In genomic region chrX:159795603-159796002, GRCm38 (mm10) we compare ENCODE assay signal across 28 mouse cellular contexts.
"Had no signal": no experiment of that assay in that cellular context is flagged by ENCODE, and none has a peak within 500 bp of the region (broad histone marks: within the 10 kb centered on the region; RNA-seq: fewer than 3 reads in every experiment).

No protein-coding gene starts in this region.

- DNase-seq: cerebellum, adult 2 months; cerebellum, adult 8-10 months; cerebellum, adult 9-10 months; cerebellum, adult 9-11 months; cerebellum, postnatal 10 days; cerebellum, postnatal 14 days; cerebellum, postnatal 25 days; cerebellum, postnatal 36 days; embryo, embryonic 11 days; forebrain, postnatal 0 days; gastrocnemius, adult 2 months; gastrocnemius, postnatal 10 days; gastrocnemius, postnatal 14 days; gastrocnemius, postnatal 25 days; gastrocnemius, postnatal 36 days; heart, adult 11 months; heart, adult 18-20 months had no signal

- H3K27me3 ChIP-seq: embryonic facial prominence, embryonic 15.5 days; forebrain, embryonic 13.5 days; forebrain, embryonic 15.5 days had no signal

- H3K27ac ChIP-seq: embryonic facial prominence, embryonic 10.5 days; embryonic facial prominence, embryonic 12.5 days; embryonic facial prominence, embryonic 13.5 days; embryonic facial prominence, embryonic 15.5 days; forebrain, embryonic 10.5 days; forebrain, embryonic 12.5 days; forebrain, embryonic 13.5 days; forebrain, embryonic 15.5 days; gastrocnemius, adult 2 months had no signal

- H3K4me1 ChIP-seq: embryonic facial prominence, embryonic 10.5 days; embryonic facial prominence, embryonic 12.5 days; embryonic facial prominence, embryonic 13.5 days; embryonic facial prominence, embryonic 15.5 days; forebrain, embryonic 10.5 days; forebrain, embryonic 12.5 days; forebrain, embryonic 13.5 days; forebrain, embryonic 15.5 days had no signal

- H3K36me3 ChIP-seq: embryonic facial prominence, embryonic 10.5 days; embryonic facial prominence, embryonic 12.5 days; embryonic facial prominence, embryonic 13.5 days; embryonic facial prominence, embryonic 15.5 days; forebrain, embryonic 10.5 days; forebrain, embryonic 12.5 days; forebrain, embryonic 15.5 days had no signal

- H3K9me3 ChIP-seq: embryonic facial prominence, embryonic 10.5 days; embryonic facial prominence, embryonic 12.5 days; embryonic facial prominence, embryonic 13.5 days; embryonic facial prominence, embryonic 15.5 days; forebrain, embryonic 10.5 days; forebrain, embryonic 12.5 days; forebrain, embryonic 13.5 days; forebrain, embryonic 15.5 days had no signal

- H3K4me2 ChIP-seq: embryonic facial prominence, embryonic 12.5 days; embryonic facial prominence, embryonic 13.5 days; embryonic facial prominence, embryonic 15.5 days; forebrain, embryonic 12.5 days; forebrain, embryonic 13.5 days; forebrain, embryonic 15.5 days had no signal

- H3K4me3 ChIP-seq: embryonic facial prominence, embryonic 10.5 days; embryonic facial prominence, embryonic 12.5 days; embryonic facial prominence, embryonic 13.5 days; embryonic facial prominence, embryonic 15.5 days; erythroblast, embryonic 14.5 days; forebrain, embryonic 10.5 days; forebrain, embryonic 12.5 days; forebrain, embryonic 13.5 days; forebrain, embryonic 15.5 days; gastrocnemius, adult 2 months had no signal

- H3K9ac ChIP-seq: embryonic facial prominence, embryonic 12.5 days; embryonic facial prominence, embryonic 13.5 days; embryonic facial prominence, embryonic 15.5 days; forebrain, embryonic 12.5 days; forebrain, embryonic 13.5 days; forebrain, embryonic 15.5 days; forebrain, postnatal 0 days had no signal

- ATAC-seq: forebrain, embryonic 13.5 days; forebrain, embryonic 14.5 days; forebrain, embryonic 15.5 days; forebrain, embryonic 16.5 days; forebrain, postnatal 0 days had no signal
